Mouse (Mus musculus) stomach, postnatal 0 days (tissue): ENCODE measurements around the gene Atox1.

Source experiments
- CTCF ChIP-seq: IDR thresholded peaks from 2 replicates; pipeline ENCODE4 v1.5.1; 2016; ENCODE audit warnings: antibody characterized with exemption, low read depth, mild to moderate bottlenecking, moderate library complexity
- EP300 ChIP-seq: optimal IDR thresholded peaks from 2 replicates; pipeline ENCODE3; 2016; ENCODE audit warnings: antibody characterized with exemption

DNA sequence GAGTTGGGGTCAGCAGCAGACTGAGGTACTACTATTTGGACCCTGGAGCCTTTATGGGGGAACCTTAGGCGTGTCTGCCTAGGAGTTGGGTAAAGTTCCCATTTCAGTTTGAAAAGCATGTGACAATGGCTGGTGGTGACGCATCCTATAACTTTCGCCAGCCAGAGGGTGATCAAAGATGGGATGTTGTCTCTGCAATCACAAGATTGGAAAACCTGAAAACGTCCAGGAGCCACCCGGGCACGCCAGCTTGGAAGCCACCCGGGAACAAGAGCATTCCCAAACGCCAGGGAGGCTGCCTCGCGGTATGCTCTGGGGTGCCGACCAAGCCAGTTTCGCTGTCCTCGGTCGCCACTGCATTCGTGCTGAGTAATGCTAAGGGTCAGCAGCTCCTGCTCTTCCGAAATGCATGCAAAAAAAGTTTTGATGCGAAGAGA is 7.6 kb upstream of the Atox1 start:
- TF ChIP-seq CTCF = no peak
- no peak for TF ChIP-seq EP300
